Mouse (Mus musculus): ENCODE measurements around the gene Arhgap15. TPM values are rescaled to one million over a fixed set of nuclear protein-coding genes. Genes with fewer than 3 reads are reported as not detected.
"Not testable (repeated sequence)": the region's sequence is repeated elsewhere in the genome, so short reads cannot be mapped to it uniquely, and the experiment has no call there.

The Arhgap15 gene
- polyA plus RNA-seq (2015; fragmentation: Nextera tagmentation; extraction: Ambion mirVana) = 5.2 and 6.4 TPM in 2 replicates

- Histone ChIP-seq H3K4me2 (ENCODE audit: low read depth, low read length) (peak within 1 kb of the TSS; percentile 42), H3K36me3 (ENCODE audit: control insufficient read depth, insufficient read depth) (no peaks in the 10 kb centered on the region), H3K9ac (ENCODE audit: low read depth, low read length) (no peak within 1 kb of the TSS), H3K4me3 (ENCODE audit: low read depth, low read length) (peak within 1 kb of the TSS; percentile 21; the same call in 1 of the 2 replicates), H3K27me3 (ENCODE audit: control insufficient read depth, insufficient read depth, low read depth, low read length) (no peaks in the 10 kb centered on the region), H3K4me1 (ENCODE audit: control insufficient read depth, low read depth, low read length) (no peaks in the 10 kb centered on the region; the same call in 1 of the 2 replicates), H3K27ac (ENCODE audit: low read length) (no peak within 1 kb of the TSS; the same call in none of the 2 replicates), H3K9me3 (replicated peaks; ENCODE audit: control insufficient read depth, low read length) (no peaks in the 10 kb centered on the region)
- 26% methylated on average over 5 of the region's 5 CpGs for WGBS (ENCODE audit: insufficient replicate concordance)
- peak; percentile 59 for ATAC-seq (ENCODE audit: low read depth)
These were observed at the start of gene Arhgap15 for GRCm38 (mm10) chr2:43748287-43748983. Arhgap15 (plus strand) TSS chr2:43748824.

GRCm38 (mm10) chr2:43712611-43713138, 35.9 kb upstream of the Arhgap15 start:
- H3K9ac ChIP-seq (ENCODE audit: low read depth, low read length) = no peak overlapping the region
- H3K4me3 ChIP-seq (ENCODE audit: low read depth, low read length) = no peak overlapping the region
- no peak overlapping the region for H3K27ac ChIP-seq (ENCODE audit: low read length)
- H3K4me1 ChIP-seq (ENCODE audit: control insufficient read depth, low read depth, low read length) = no peaks in the 10 kb centered on the region
- no peaks in the 10 kb centered on the region for H3K27me3 ChIP-seq (ENCODE audit: control insufficient read depth, insufficient read depth, low read depth, low read length)
- H3K9me3 ChIP-seq (replicated peaks; ENCODE audit: control insufficient read depth, low read length) = no peaks in the 10 kb centered on the region
- no peaks in the 10 kb centered on the region for H3K36me3 ChIP-seq (ENCODE audit: control insufficient read depth, insufficient read depth)
- 65% methylated on average over 2 of the region's 2 CpGs for WGBS (ENCODE audit: insufficient replicate concordance)
- no peak overlapping the region for H3K4me2 ChIP-seq (ENCODE audit: low read depth, low read length)
- no peak for ATAC-seq (ENCODE audit: low read depth)

GRCm38 (mm10) chr2:43722446-43723103, 26.0 kb upstream of the Arhgap15 start:
- ATAC-seq (ENCODE audit: low read depth) = peak; percentile 56
- H3K9ac ChIP-seq (ENCODE audit: low read depth, low read length) = no peak overlapping the region
- WGBS (ENCODE audit: insufficient replicate concordance) = 14% methylated on average over 14 of the region's 14 CpGs
- no peak overlapping the region for H3K4me3 ChIP-seq (ENCODE audit: low read depth, low read length)
- peak overlapping the region; percentile 37 for H3K4me2 ChIP-seq (ENCODE audit: low read depth, low read length)
- H3K9me3 ChIP-seq (replicated peaks; ENCODE audit: control insufficient read depth, low read length) = no peaks in the 10 kb centered on the region
- H3K27ac ChIP-seq (ENCODE audit: low read length) = no peak overlapping the region
- H3K4me1 ChIP-seq (ENCODE audit: control insufficient read depth, low read depth, low read length) = no peaks in the 10 kb centered on the region
- no peaks in the 10 kb centered on the region for H3K27me3 ChIP-seq (ENCODE audit: control insufficient read depth, insufficient read depth, low read depth, low read length)
- H3K36me3 ChIP-seq (ENCODE audit: control insufficient read depth, insufficient read depth) = no peaks in the 10 kb centered on the region

- peak overlapping the region; percentile 37 for H3K4me2 ChIP-seq (ENCODE audit: low read depth, low read length)
- no peak overlapping the region for H3K9ac ChIP-seq (ENCODE audit: low read depth, low read length)
- no peaks in the 10 kb centered on the region for H3K36me3 ChIP-seq (ENCODE audit: control insufficient read depth, insufficient read depth)
- WGBS (ENCODE audit: insufficient replicate concordance) = 58% methylated on average over 7 of the region's 7 CpGs
- no peak for ATAC-seq (ENCODE audit: low read depth)
- H3K27me3 ChIP-seq (ENCODE audit: control insufficient read depth, insufficient read depth, low read depth, low read length) = no peaks in the 10 kb centered on the region
- H3K9me3 ChIP-seq (replicated peaks; ENCODE audit: control insufficient read depth, low read length) = no peaks in the 10 kb centered on the region
- H3K4me3 ChIP-seq (ENCODE audit: low read depth, low read length) = no peak overlapping the region
- H3K4me1 ChIP-seq (ENCODE audit: control insufficient read depth, low read depth, low read length) = no peaks in the 10 kb centered on the region
- no peak overlapping the region for H3K27ac ChIP-seq (ENCODE audit: low read length)
These were observed 25.5 kb upstream of the Arhgap15 start for GRCm38 (mm10) chr2:43723104-43723541.

GRCm38 (mm10) chr2:43727181-43727580, 21.4 kb upstream of the Arhgap15 start:
- 47% methylated on average over 5 of the region's 5 CpGs for WGBS (ENCODE audit: insufficient replicate concordance)

GRCm38 (mm10) chr2:43727693-43728092, 20.9 kb upstream of the Arhgap15 start:
- ATAC-seq (ENCODE audit: low read depth) = no peak
- Histone ChIP-seq H3K36me3 (ENCODE audit: control insufficient read depth, insufficient read depth) (no peaks in the 10 kb centered on the region), H3K27me3 (ENCODE audit: control insufficient read depth, insufficient read depth, low read depth, low read length) (no peaks in the 10 kb centered on the region), H3K9me3 (replicated peaks; ENCODE audit: control insufficient read depth, low read length) (no peaks in the 10 kb centered on the region), H3K4me3 (ENCODE audit: low read depth, low read length) (peak overlapping the region; percentile 21; the same call in 1 of the 2 replicates), H3K4me1 (ENCODE audit: control insufficient read depth, low read depth, low read length) (no peaks in the 10 kb centered on the region), H3K4me2 (ENCODE audit: low read depth, low read length) (peak overlapping the region; percentile 45), H3K9ac (ENCODE audit: low read depth, low read length) (no peak overlapping the region), H3K27ac (ENCODE audit: low read length) (no peak overlapping the region)
- 20% methylated on average over 8 of the region's 8 CpGs for WGBS (ENCODE audit: insufficient replicate concordance)

More at GRCm38 (mm10) chr2:43727181-43727580, 21.4 kb upstream of the Arhgap15 start:
- Histone ChIP-seq H3K9ac (ENCODE audit: low read depth, low read length) (no peak overlapping the region), H3K36me3 (ENCODE audit: control insufficient read depth, insufficient read depth) (no peaks in the 10 kb centered on the region), H3K4me1 (ENCODE audit: control insufficient read depth, low read depth, low read length) (no peaks in the 10 kb centered on the region), H3K27ac (ENCODE audit: low read length) (no peak overlapping the region), H3K27me3 (ENCODE audit: control insufficient read depth, insufficient read depth, low read depth, low read length) (no peaks in the 10 kb centered on the region), H3K4me2 (ENCODE audit: low read depth, low read length) (peak overlapping the region; percentile 45; the same call in 1 of the 2 replicates), H3K4me3 (ENCODE audit: low read depth, low read length) (no peak overlapping the region), H3K9me3 (replicated peaks; ENCODE audit: control insufficient read depth, low read length) (no peaks in the 10 kb centered on the region)
- ATAC-seq (ENCODE audit: low read depth) = no peak

- Histone ChIP-seq H3K4me1 (ENCODE audit: control insufficient read depth, low read depth, low read length) (no peaks in the 10 kb centered on the region), H3K4me2 (ENCODE audit: low read depth, low read length) (no peak overlapping the region), H3K27me3 (ENCODE audit: control insufficient read depth, insufficient read depth, low read depth, low read length) (no peaks in the 10 kb centered on the region)
These were observed 19.8 kb upstream of the Arhgap15 start for GRCm38 (mm10) chr2:43728831-43729230.

GRCm38 (mm10) chr2:43732396-43732795, 16.2 kb upstream of the Arhgap15 start:
- Histone ChIP-seq H3K9ac (ENCODE audit: low read depth, low read length) (no peak overlapping the region), H3K4me1 (ENCODE audit: control insufficient read depth, low read depth, low read length) (no peaks in the 10 kb centered on the region), H3K4me2 (ENCODE audit: low read depth, low read length) (no peak overlapping the region), H3K9me3 (replicated peaks; ENCODE audit: control insufficient read depth, low read length) (no peaks in the 10 kb centered on the region), H3K4me3 (ENCODE audit: low read depth, low read length) (no peak overlapping the region), H3K27me3 (ENCODE audit: control insufficient read depth, insufficient read depth, low read depth, low read length) (no peaks in the 10 kb centered on the region), H3K36me3 (ENCODE audit: control insufficient read depth, insufficient read depth) (no peaks in the 10 kb centered on the region), H3K27ac (ENCODE audit: low read length) (no peak overlapping the region)
- 20% methylated on average over 3 of the region's 3 CpGs for WGBS (ENCODE audit: insufficient replicate concordance)
- ATAC-seq (ENCODE audit: low read depth) = no peak

More at GRCm38 (mm10) chr2:43728831-43729230, 19.8 kb upstream of the Arhgap15 start:
- Histone ChIP-seq H3K9me3 (replicated peaks; ENCODE audit: control insufficient read depth, low read length) (no peaks in the 10 kb centered on the region), H3K27ac (ENCODE audit: low read length) (no peak overlapping the region), H3K36me3 (ENCODE audit: control insufficient read depth, insufficient read depth) (no peaks in the 10 kb centered on the region), H3K4me3 (ENCODE audit: low read depth, low read length) (no peak overlapping the region), H3K9ac (ENCODE audit: low read depth, low read length) (no peak overlapping the region)
- 64% methylated on average over 3 of the region's 3 CpGs for WGBS (ENCODE audit: insufficient replicate concordance)
- no peak for ATAC-seq (ENCODE audit: low read depth)

GRCm38 (mm10) chr2:43735071-43735470, 13.6 kb upstream of the Arhgap15 start:
- not testable (repeated sequence) for H3K27ac ChIP-seq (ENCODE audit: low read length); ATAC-seq (ENCODE audit: low read depth); H3K4me3 ChIP-seq (ENCODE audit: low read depth, low read length); H3K27me3 ChIP-seq (ENCODE audit: control insufficient read depth, insufficient read depth, low read depth, low read length); H3K4me1 ChIP-seq (ENCODE audit: control insufficient read depth, low read depth, low read length); H3K9me3 ChIP-seq (replicated peaks; ENCODE audit: control insufficient read depth, low read length); H3K4me2 ChIP-seq (ENCODE audit: low read depth, low read length); H3K36me3 ChIP-seq (ENCODE audit: control insufficient read depth, insufficient read depth); H3K9ac ChIP-seq (ENCODE audit: low read depth, low read length)
- 69% methylated on average over 4 of the region's 4 CpGs for WGBS (ENCODE audit: insufficient replicate concordance)

Measured in liver, embryonic 16.5 days (tissue).